Mouse (Mus musculus): ENCODE data around the gene Cox16. TPM values are rescaled to one million over a fixed set of nuclear protein-coding genes. Genes with fewer than 3 reads are reported as not detected.

Cox16 gene
- polyA plus RNA-seq, 1 experiment from 2014 or later = 115 TPM

DNA sequence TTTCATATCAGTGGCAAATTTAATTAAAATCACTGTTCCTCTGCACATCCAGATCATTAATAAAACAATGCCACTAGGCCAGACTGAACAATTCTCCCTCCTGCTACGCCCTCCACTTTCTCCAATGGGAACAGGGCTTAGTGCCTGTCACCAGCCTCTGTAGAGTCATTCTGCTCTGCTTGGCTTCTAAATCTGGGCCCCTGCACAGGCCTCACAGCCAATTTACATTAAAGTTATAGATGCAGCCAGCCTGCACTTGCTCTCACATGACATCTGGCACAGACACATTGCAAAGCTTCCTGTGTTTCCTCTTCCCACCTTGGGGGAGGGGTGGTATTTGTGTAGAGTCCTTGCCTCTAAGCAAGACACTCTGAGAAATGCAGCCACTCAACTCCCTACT lies 163.9 kb downstream of the Cox16 start:
- no peak overlapping the region for H3K4me2 ChIP-seq
- H3K4me3 ChIP-seq = no peak overlapping the region
- ATAC-seq (ENCODE audit: borderline replicate concordance, extremely low read depth, low FRiP score, low TSS enrichment) = no peak
- H3K27me3 ChIP-seq = no peaks in the 10 kb centered on the region
- H3K9me3 ChIP-seq = no peaks in the 10 kb centered on the region
- no peaks in the 10 kb centered on the region for H3K4me1 ChIP-seq
- 77% methylated on average over 1 of the region's 1 CpGs for WGBS
- no peak overlapping the region for H3K9ac ChIP-seq
- H3K36me3 ChIP-seq = no peaks in the 10 kb centered on the region
- no peak overlapping the region for H3K27ac ChIP-seq

DNA sequence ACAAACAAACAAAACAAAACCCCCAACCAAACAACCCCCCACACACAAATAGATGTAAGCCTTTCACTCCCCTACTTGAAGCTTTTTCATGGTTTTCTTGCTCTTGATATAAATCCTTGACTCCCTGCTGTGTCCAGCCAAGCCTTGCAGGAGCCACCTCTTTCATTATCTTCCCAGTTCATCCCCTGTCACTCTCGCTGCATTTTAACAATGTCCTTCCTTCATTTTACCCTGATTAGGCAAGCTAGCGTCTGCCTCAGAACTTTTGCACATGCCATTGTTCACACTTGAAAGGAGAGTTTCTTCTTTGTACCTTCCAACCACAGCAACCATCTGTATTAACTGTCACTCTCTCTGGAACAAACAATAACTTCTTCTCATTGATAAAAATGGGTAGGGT lies 167.1 kb downstream of the Cox16 start:
- no peaks in the 10 kb centered on the region for H3K4me1 ChIP-seq

DNA sequence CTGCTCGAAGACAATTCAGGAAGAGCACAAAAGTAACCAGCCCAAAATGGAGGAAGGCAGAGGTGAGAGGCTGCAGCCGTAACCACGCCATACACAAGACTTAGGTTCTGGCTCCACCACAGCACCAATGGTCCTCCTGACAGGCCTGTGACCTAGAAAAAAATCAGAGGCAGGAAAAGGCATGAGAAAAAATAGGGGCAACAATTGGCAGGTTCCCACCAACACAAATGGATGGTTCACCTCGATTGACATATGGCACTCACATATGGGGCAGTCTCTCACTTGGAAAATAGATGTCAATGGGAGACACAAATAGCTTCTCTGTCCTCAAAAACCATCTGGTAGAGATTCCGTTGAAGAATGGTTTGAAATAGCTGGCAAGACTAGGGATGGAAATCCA lies 169.0 kb downstream of the Cox16 start:
- Histone ChIP-seq H3K27me3 (no peaks in the 10 kb centered on the region), H3K9me3 (no peaks in the 10 kb centered on the region), H3K4me1 (no peaks in the 10 kb centered on the region), H3K9ac (no peak overlapping the region), H3K4me2 (no peak overlapping the region), H3K4me3 (no peak overlapping the region), H3K27ac (no peak overlapping the region), H3K36me3 (no peaks in the 10 kb centered on the region)
- ATAC-seq (ENCODE audit: borderline replicate concordance, extremely low read depth, low FRiP score, low TSS enrichment) = no peak
- 89% methylated on average over 5 of the region's 5 CpGs for WGBS

More for the DNA sequence above, 167.1 kb downstream of the Cox16 start:
- no peak for ATAC-seq (ENCODE audit: borderline replicate concordance, extremely low read depth, low FRiP score, low TSS enrichment)
- whole genome bisulfite sequencing = 46% methylated on average over 2 of the region's 2 CpGs
- Histone ChIP-seq H3K9ac (no peak overlapping the region), H3K27ac (no peak overlapping the region), H3K9me3 (no peaks in the 10 kb centered on the region), H3K4me2 (no peak overlapping the region), H3K36me3 (no peaks in the 10 kb centered on the region), H3K4me3 (no peak overlapping the region), H3K27me3 (no peaks in the 10 kb centered on the region)

Other genes with a start within 250 kb of the Cox16 start
- gene Slc8a3, start 151.9 kb downstream of the Cox16 start, polyA plus RNA-seq (2015; fragmentation: Nextera tagmentation; extraction: Ambion mirVana) = 0.47 and 0.55 TPM in 2 replicates
- gene Gm4787, start 105.7 kb downstream of the Cox16 start, polyA plus RNA-seq (2015; fragmentation: Nextera tagmentation; extraction: Ambion mirVana) = 0.17 and 0.21 TPM in 2 replicates
- 0.44 and 0.49 TPM in 2 replicates for gene Adam4, start 63.2 kb downstream of the Cox16 start, polyA plus RNA-seq (2015; fragmentation: Nextera tagmentation; extraction: Ambion mirVana)
- gene Gm20498, start 47.8 kb upstream of the Cox16 start, polyA plus RNA-seq (2015; fragmentation: Nextera tagmentation; extraction: Ambion mirVana) = 28.2 and 30.2 TPM in 2 replicates
- gene Synj2bp, start 47.8 kb upstream of the Cox16 start, polyA plus RNA-seq (2015; fragmentation: Nextera tagmentation; extraction: Ambion mirVana) = 33.7 and 35.9 TPM in 2 replicates
- gene Adam21, start 83.3 kb upstream of the Cox16 start, polyA plus RNA-seq (2015; fragmentation: Nextera tagmentation; extraction: Ambion mirVana) = 0.23 and 0.40 TPM in 2 replicates
- gene Med6, start 109.9 kb upstream of the Cox16 start, polyA plus RNA-seq (2015; fragmentation: Nextera tagmentation; extraction: Ambion mirVana) = 55.7 and 66.1 TPM in 2 replicates
- gene Ttc9, start 146.1 kb upstream of the Cox16 start, polyA plus RNA-seq (2015; fragmentation: Nextera tagmentation; extraction: Ambion mirVana) = 5.6 and 6.9 TPM in 2 replicates